Mouse (Mus musculus) brain, embryonic 14.5 days (tissue): ENCODE results near the gene Atp11a. TPM values are rescaled to one million over a fixed set of nuclear protein-coding genes. Genes with fewer than 3 reads are reported as not detected.
A peak's percentile ranks its signal among the peaks of the same experiment; 100 is the strongest.

Experiments used
- DNase-seq: peaks from one replicate; pipeline ENCODE4 v3.0.0-alpha.2; 2011; ENCODE audit warnings: low read depth
- CTCF ChIP-seq: fragments of 200-500 bp; IDR thresholded peaks from 2 replicates; pipeline ENCODE4 v1.5.1; 2012; ENCODE audit warnings: inconsistent platforms, mild to moderate bottlenecking, moderate library complexity, borderline replicate concordance; ENCODE audit not compliant: insufficient read depth, insufficient read length; ENCODE audit errors: extremely low read depth
- POLR2A ChIP-seq: fragments of 200-500 bp; IDR thresholded peaks from 2 replicates; pipeline ENCODE4 v1.6.1; 2012; ENCODE audit warnings: mild to moderate bottlenecking, inconsistent platforms, borderline replicate concordance; ENCODE audit not compliant: poor library complexity, insufficient read depth, insufficient read length, severe bottlenecking; ENCODE audit errors: extremely low read depth
- polyA plus RNA-seq: library from polyadenylated mRNA; depleted of rRNA; stranded (reverse); fragments of >200 nt; gene quantifications from 2 replicates; pipeline ENCODE4 v1.2.3, GENCODE M21; 2012

Gene Atp11a
- polyA plus RNA-seq, 1 experiment: 56.0 TPM

DNA sequence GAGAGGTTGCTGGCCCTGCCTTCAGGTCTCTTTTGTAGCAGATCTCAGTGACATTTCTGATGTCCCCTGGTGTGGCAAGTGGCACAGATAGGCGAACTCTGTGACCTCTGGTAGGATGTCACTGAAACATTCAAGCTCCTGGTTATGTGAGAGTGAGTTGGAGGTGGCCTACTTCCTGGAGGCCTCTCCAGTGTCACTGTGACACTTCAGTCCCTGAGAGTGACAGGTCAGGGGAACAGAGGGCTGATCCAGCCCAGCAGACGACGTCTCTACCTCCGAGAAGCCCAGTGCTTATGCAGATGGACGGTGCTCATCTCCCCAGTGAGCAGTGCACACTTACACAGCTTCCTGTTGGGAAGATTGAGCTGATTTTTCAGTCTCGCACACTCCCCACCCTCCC is 68.4 kb downstream of the Atp11a start:
- TF ChIP-seq POLR2A: no peak

DNA sequence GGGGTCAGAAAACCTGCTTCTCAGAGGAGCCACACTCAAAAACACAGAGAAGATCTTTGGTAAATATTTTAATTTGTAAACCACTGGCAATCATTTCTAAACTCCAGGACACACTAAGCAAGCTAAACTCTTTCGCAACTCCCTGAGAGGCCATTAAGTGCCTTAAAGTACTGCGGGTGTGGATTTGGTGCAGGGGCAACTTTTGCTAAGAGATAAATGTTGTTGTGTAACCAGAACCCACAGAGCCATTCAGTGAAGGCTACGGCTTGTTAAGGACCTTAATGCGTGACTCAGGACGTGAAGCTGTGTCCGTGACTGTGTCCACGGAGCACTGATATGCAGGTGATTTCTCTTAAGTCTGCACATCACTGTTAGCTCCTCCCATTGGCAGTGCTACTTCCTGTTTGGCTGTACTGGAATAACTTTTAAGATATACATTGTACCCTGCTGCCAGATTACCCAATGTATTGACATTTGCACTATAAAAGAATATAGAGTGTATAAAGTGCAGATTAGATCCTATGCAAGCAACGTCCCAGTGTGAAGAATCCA is 68.9 kb downstream of the Atp11a start:
- TF ChIP-seq CTCF (no peak), POLR2A (no peak)
- no peak for DNase-seq

More for the DNA sequence above, 68.4 kb downstream of the Atp11a start:
- DNase-seq: no peak

DNA sequence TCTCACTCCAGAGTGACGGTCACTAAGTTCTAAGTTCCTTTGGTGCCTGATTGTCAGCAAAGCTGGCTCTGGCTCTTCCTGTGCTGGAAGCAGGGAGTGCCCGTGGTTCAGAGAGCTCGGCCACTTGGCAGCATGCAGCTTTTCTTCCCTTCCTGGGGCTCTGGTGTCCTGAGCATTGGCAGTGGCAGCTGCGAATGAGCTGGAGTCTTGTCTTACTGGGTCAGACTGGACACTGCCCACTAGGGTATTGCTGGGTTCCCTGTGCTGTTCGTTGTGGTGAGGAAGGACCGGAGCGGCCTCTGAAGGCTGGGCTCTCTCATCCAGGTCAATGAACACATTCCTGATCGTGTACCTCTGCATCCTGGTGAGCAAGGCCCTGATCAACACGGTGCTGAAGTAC is 70.3 kb downstream of the Atp11a start:
- no peak for TF ChIP-seq POLR2A
- TF ChIP-seq CTCF: no peak
- no peak for DNase-seq

DNA sequence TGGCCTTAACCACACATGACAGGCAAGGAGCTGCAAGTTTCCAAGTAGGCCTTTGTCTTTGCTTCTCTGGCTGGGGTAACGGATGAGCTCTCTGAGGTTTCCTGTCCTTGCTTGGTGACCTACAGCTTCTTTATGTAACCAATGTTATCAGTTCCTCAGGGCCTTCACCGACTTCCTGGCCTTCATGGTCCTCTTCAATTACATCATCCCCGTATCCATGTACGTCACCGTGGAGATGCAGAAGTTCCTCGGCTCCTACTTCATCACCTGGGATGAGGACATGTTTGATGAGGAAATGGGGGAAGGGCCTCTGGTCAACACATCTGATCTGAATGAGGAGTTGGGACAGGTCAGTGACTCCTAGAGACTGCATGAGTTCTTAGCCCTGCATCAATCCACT is 71.5 kb downstream of the Atp11a start:
- no peak for TF ChIP-seq POLR2A
- no peak for TF ChIP-seq CTCF
- no peak for DNase-seq

DNA sequence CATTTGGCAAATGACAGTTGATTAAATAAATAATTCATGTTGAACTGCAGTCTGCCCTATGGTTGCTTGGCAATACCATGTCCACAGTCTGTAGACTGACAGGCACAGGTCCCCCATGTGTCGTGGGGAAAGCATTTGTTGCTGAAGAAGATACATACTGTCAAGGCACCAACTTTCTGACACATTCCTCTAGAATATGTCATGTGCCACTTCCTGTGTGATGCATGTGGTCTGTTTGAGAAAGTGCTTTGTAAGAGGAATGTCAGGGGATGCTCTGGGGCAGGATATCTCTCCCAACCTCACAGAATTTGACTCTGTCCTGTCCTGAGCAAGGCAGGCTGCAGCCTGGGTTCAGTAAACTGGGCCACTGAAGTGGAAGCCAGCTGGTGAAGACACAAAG is 72.6 kb downstream of the Atp11a start:
- no peak for DNase-seq

DNA sequence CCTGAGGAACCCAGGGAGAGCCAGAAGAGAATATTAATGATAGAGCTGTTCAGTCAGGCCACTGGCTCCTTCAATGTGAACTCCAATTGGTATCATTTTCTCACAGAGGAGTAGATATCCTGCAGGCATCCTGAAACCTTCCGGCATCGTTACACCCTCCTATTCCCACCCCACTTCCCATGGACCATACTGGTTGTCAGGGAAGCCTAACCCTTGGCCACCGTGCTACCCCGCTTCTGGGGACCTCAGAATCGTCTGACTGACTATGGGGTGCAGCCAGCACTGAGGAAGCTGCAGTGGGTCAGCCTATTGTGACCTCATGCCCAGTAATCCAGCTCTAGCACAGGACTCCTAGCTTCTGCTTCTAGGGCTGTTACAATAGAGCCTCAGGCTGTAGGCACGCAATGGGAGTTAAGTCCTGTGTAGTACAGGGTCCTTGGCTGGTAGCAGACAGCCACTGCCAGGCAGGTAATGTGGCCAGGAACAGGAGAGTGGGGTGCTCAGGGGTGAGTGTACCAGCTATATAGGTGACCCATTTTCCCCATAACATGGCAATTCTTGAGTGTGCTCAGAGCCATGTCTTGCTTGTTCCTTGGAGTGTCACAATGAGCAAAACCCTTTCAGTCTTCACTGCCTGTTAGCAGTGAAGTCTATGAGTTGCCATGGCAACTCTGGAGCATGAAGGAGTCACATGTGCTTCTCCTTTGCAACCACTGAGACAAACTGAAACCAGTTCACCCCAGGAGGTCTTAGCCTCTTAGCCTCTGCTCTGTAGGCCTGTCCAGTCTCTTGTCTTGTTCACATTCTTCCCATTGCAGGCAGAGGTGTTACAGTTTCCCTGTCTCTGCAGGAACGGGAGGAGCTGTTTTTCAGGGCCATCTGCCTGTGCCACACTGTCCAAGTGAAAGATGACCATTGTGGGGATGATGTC is 75.1 kb downstream of the Atp11a start:
- no peak for TF ChIP-seq CTCF
- TF ChIP-seq POLR2A: no peak
- peak; percentile 84 for DNase-seq

More for the DNA sequence above, 72.6 kb downstream of the Atp11a start:
- TF ChIP-seq POLR2A: no peak
- TF ChIP-seq CTCF: no peak

DNA sequence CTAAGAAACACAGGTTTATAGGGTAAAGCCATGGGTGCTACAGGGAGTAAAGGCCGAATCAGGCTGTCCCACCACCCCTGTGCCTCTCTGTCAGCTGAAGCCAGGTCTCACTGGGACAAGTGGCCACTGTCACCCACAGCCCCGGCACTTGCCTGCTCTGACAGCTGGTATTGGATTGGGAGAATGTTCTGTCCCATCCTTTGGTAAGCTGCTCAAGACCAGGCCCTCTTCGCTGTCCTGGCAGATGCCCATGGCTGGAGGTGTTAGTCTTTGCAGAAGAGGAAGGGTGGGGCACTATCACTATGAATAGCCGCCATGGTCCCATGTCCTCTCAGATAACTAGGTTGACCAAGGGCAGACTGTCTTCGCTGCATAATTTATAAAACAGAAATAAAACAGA is 76.8 kb downstream of the Atp11a start:
- no peak for TF ChIP-seq POLR2A

DNA sequence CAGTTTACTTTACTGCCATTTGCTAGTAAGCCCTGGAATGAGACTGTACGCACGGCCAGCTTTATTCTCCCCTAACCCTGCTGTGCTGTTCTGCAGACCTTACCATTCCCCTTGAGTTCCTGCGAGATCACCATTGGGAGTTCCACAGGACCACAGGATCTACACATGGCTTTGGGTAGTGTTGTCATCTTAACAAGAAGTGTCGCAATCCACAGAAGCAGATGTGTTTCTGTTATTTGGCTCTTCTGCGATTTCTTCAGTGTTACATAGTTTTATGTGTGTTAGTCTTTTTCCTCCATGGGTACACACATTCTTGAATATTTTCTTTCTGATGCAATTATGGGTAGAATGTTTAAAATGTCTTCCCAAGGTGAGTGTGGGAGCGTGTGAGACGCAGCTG is 84.0 kb downstream of the Atp11a start:
- DNase-seq: no peak

More for the DNA sequence above, 76.8 kb downstream of the Atp11a start:
- DNase-seq: no peak

DNA sequence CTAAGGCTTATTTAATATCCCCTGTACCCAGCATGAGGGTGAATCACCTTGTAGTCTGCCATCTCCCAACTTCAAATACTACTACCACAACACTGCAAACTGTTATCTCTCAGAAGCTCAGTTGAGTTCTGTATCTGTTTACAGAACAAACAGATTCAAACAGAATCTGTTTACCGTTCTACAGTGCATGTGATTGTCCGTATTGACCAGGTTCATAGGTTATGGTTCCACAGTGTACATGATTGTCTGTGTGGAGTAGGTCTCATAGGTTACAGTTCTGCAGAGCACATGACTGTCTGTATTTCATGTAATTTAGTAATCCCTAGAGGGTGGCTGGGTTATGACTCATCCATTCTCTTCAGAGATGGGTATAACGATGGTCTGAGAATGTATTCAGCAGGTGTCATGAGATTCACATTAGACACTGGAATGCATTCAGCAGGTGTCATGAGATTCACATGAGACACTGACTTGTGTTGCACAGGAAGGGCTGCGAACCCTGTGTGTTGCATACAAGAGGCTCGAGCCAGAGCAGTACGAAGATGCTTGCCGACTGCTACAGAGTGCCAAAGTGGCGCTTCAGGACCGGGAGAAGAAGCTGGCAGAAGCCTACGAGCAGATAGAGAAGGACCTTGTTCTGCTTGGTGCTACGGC is 85.7 kb downstream of the Atp11a start:
- no peak for DNase-seq
- TF ChIP-seq POLR2A: no peak
- TF ChIP-seq CTCF: no peak

More for the DNA sequence above, 84.0 kb downstream of the Atp11a start:
- no peak for TF ChIP-seq POLR2A
- TF ChIP-seq CTCF: no peak

DNA sequence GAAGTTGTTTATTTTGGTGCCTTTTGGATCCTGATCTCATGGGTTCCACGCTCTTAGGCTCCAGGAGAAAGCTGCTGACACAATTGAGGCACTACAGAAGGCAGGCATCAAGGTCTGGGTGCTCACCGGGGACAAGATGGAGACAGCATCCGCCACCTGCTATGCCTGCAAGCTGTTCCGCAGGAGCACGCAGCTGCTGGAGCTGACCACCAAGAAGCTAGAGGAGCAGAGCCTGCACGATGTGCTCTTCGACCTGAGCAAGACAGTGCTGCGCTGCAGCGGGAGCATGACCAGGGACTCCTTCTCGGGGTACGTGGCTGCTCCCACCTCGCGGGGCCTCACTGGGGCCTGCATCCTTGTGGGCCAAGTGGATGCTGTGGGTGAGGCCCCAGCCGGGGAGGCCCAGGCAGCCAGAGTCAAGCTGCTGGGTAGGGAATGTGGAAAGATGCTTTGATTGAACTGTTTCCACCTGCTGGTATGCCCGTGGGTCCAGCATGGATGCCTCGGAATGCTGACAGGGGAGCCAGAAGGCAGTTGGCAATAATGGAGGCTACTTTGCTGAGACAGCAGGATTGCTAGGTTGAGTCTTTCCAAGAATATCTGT is 87.6 kb downstream of the Atp11a start:
- DNase-seq: no peak
- TF ChIP-seq POLR2A (no peak), CTCF (no peak)

DNA sequence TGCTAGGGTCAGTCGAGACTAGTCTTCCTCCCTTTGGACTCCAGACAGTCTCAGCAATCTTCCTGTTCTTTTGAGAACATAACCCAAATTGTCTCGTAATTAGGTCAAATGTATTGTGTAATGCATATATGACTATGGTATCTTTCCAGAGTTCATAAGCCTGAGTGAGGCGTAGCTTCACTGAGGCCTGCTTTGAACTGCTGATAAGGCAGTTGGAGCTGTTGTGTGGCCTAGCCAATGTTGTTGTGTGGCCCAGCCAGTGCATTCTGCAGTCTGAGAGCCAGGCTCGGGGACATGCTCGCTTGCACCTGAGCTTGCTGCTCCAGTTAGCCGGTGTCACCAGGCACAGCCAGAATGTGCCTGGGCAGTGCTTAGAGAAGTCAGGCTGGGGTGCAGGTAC is 89.6 kb downstream of the Atp11a start:
- DNase-seq: no peak
- TF ChIP-seq CTCF: no peak
- TF ChIP-seq POLR2A: no peak

DNA sequence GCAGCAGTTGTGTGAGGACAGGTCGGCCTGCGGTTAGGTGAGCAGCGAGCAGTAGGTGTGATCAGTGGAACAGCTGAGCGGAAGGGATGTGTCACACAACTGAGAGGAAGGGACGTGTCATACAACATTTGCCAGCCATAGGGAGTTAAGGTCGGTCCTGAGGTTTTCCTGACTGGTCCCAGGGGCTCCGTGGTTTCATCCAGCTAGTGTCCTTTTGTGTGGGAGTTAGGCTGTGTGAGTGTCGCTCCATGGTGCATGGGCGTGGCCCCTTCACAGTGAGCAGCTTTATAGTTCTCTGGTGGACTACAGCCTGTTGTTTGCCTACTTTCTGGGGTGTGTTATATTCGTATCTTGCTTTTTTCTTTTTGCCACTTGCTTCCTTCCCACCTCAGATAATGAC is 94.4 kb downstream of the Atp11a start:
- TF ChIP-seq CTCF: no peak
- no peak for TF ChIP-seq POLR2A
- DNase-seq: no peak
